Mouse (Mus musculus) cerebellum, adult 2 months (tissue): ENCODE measurements around the gene Ostc. TPM values are rescaled to one million over a fixed set of nuclear protein-coding genes. Genes with fewer than 3 reads are reported as not detected.

Experiments
- DNase-seq, 2 experiments: peaks; one replicate each; pipeline ENCODE4 v3.0.0; 2021
- H3K27ac ChIP-seq: fragments of 200-500 bp; 2 replicates; pipeline ENCODE4 v1.5.1; 2012; ENCODE audit warnings: low read length, control low read depth, inconsistent platforms; ENCODE audit not compliant: insufficient read depth
- H3K27me3 ChIP-seq: fragments of 200-500 bp; 2 replicates; pipeline ENCODE4 v1.6.1; 2012; ENCODE audit warnings: inconsistent platforms, mild to moderate bottlenecking, low read length, moderate library complexity; ENCODE audit not compliant: control insufficient read depth, insufficient read depth
- H3K4me1 ChIP-seq: fragments of 200-500 bp; 2 replicates; pipeline ENCODE4 v1.6.1; 2011; ENCODE audit warnings: low read length; ENCODE audit not compliant: control insufficient read depth, insufficient read depth
- H3K4me3 ChIP-seq: fragments of 200-500 bp; replicated peaks from 2 replicates; pipeline ENCODE3; 2011; ENCODE audit warnings: mild to moderate bottlenecking, low read depth, low read length, control low read depth; ENCODE audit not compliant: insufficient read depth
- CTCF ChIP-seq: fragments of 200-500 bp; IDR thresholded peaks from 2 replicates; pipeline ENCODE4 v1.5.1; 2011; ENCODE audit warnings: low read depth, mild to moderate bottlenecking, control low read depth, low read length, moderate library complexity, borderline replicate concordance; ENCODE audit not compliant: insufficient read depth
- POLR2A ChIP-seq: fragments of 200-500 bp; IDR thresholded peaks from 2 replicates; pipeline ENCODE4 v1.6.1; 2011; ENCODE audit warnings: low read length, control low read depth, borderline replicate concordance; ENCODE audit not compliant: insufficient read depth
- WGBS: fragments of 180-500 bp; shearing (Covaris S2); methylation state at CpG from one replicate; pipeline ENCODE4 v1.1.7; 2018; 5-methylcytosine and 5-hydroxymethylcytosine counted together
- polyA plus RNA-seq: library from polyadenylated mRNA; depleted of rRNA; stranded (reverse); fragments of >200 nt; gene quantifications from 2 replicates; pipeline ENCODE4 v1.2.3, GENCODE M21; 2012

Ostc gene
- polyA plus RNA-seq, 1 experiment = 62.9 TPM

GRCm38 (mm10) chr3:130716555-130716954 lies 7.3 kb upstream of the Ostc start:
- WGBS = 87% methylated on average over 7 of the region's 7 CpGs
- no peak overlapping the region for H3K4me3 ChIP-seq
- no peak for DNase-seq
- no peak overlapping the region for H3K27ac ChIP-seq
- TF ChIP-seq POLR2A (no peak), CTCF (no peak)
- H3K27me3 ChIP-seq = no peaks in the 10 kb centered on the region
- no peaks in the 10 kb centered on the region for H3K4me1 ChIP-seq

GRCm38 (mm10) chr3:130714775-130715568 lies 5.7 kb upstream of the Ostc start:
- peak; percentile 21; the same call in 1 of the 2 replicates for TF ChIP-seq CTCF
- TF ChIP-seq POLR2A = no peak
- DNase-seq = peak; percentile 49 to 60
- H3K27ac ChIP-seq = no peak overlapping the region

DNA sequence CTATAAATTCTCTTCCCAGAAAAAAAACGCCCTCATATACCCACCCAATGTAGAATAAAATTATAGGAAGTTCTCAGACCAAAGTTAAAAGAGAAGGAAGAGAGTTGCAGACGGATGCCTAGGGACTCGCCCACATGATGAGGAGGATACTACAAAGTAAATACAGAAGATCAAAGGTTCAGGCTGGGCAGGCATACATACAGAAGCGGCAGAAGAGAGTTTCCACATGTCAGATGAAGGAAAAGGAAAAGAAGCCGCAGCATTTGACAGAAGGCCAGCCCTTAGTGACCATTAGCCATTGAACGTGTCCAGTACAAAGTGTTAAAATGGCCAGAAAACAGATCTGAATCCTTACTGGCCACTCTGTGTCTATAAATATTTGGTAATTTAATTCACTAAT lies 3.6 kb upstream of the Ostc start:
- TF ChIP-seq POLR2A = no peak
- no peak for TF ChIP-seq CTCF

More at GRCm38 (mm10) chr3:130714775-130715568, 5.7 kb upstream of the Ostc start:
- WGBS = 12% methylated on average over 22 of the region's 22 CpGs
- Histone ChIP-seq H3K27me3 (no peaks in the 10 kb centered on the region), H3K4me3 (peak overlapping the region; percentile 85), H3K4me1 (no peaks in the 10 kb centered on the region)

DNA sequence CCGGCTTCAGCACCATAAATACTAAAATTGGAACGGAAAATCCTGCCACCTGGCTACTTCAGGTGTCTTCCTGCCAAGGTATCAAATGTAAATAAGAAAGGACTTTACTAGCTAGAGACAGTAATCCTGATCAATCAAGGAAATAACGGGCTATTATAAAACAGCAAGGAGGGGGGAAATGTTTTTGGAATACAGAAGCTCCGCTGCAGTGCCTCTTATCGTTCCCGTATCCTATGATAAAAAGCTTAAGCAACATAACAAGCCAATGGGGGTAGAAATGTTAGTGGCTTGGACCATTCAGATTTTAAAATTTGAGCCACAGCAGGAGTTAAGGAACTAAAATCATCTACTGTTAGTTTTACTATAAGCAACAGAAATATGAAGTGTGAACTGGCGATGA lies 859 bp upstream of the Ostc start:
- no peak for TF ChIP-seq POLR2A
- TF ChIP-seq CTCF = no peak
- WGBS = 40% methylated on average over 7 of the region's 7 CpGs
- no peak for DNase-seq
- Histone ChIP-seq H3K27ac (no peak overlapping the region), H3K4me1 (peaks cover 2% of the 10 kb centered on the region; the same call in 1 of the 2 replicates), H3K4me3 (no peak overlapping the region), H3K27me3 (no peaks in the 10 kb centered on the region)

More for the DNA sequence above, 3.6 kb upstream of the Ostc start:
- Histone ChIP-seq H3K4me1 (no peaks in the 10 kb centered on the region), H3K27me3 (no peaks in the 10 kb centered on the region), H3K4me3 (no peak overlapping the region), H3K27ac (no peak overlapping the region)
- no peak for DNase-seq
- 70% methylated on average over 6 of the region's 6 CpGs for WGBS

DNA sequence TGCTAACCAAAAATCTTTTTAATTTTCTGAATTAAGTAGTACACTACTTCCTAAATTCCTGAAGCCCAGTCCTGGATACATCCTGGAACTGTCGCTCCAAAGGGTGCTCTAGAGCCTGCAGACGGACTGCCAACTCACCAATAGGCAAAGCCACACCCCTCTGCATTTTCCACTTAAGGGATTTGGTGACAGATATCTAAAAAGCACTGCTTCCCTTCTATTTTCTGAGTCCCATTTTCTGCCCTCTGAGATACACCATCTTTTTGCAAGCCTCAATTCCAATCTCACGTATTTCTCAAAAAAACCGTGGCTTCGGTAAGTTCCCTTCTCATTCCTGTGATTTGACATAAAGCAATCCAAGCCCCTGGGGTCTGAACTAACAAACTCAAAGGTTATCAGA lies 715 bp downstream of the Ostc start:
- 1% methylated on average over 5 of the region's 5 CpGs for WGBS
- TF ChIP-seq CTCF (no peak), POLR2A (no peak)
- Histone ChIP-seq H3K4me3 (peak overlapping the region; percentile 94), H3K4me1 (peaks cover 2% of the 10 kb centered on the region; the same call in 1 of the 2 replicates), H3K27ac (no peak overlapping the region), H3K27me3 (no peaks in the 10 kb centered on the region)
- peak in 1 of 2 experiments; percentile 17 for DNase-seq

GRCm38 (mm10) chr3:130702289-130702688 lies 7.0 kb downstream of the Ostc start:
- H3K27me3 ChIP-seq = no peaks in the 10 kb centered on the region
- H3K27ac ChIP-seq = no peak overlapping the region
- DNase-seq = no peak
- TF ChIP-seq CTCF = no peak
- no peak for TF ChIP-seq POLR2A
- no peak overlapping the region for H3K4me3 ChIP-seq
- peaks cover 2% of the 10 kb centered on the region; the same call in 1 of the 2 replicates for H3K4me1 ChIP-seq
- WGBS = 83% methylated on average over 6 of the region's 6 CpGs

DNA sequence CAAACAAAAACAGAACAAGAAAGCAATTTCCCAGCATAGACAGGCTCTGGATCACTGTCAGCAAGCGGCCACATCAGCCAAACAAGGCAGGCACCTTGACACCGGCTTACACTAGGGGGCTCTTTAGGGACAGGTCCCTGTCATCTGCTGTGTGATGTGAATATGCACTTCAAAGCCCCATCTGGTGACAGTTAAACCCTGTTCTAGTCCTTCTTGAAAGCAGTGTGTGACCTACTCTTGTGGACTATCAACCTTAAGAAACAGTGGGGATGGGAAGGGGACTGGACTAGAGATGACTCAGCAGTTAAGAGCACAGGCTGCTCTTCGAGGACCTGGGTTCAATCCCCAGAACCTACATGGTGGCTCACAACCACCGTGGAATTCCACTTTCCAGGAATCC lies 11.6 kb downstream of the Ostc start:
- no peak overlapping the region for H3K27ac ChIP-seq
- WGBS = 75% methylated on average over 4 of the region's 4 CpGs
- no peak for DNase-seq
- TF ChIP-seq CTCF = no peak
- TF ChIP-seq POLR2A = no peak
- H3K4me3 ChIP-seq = no peak overlapping the region
- H3K27me3 ChIP-seq = no peaks in the 10 kb centered on the region
- no peaks in the 10 kb centered on the region for H3K4me1 ChIP-seq

GRCm38 (mm10) chr3:130694705-130695104 lies 14.5 kb downstream of the Ostc start:
- Histone ChIP-seq H3K4me1 (no peaks in the 10 kb centered on the region), H3K27ac (no peak overlapping the region), H3K27me3 (no peaks in the 10 kb centered on the region), H3K4me3 (no peak overlapping the region)
- no peak for DNase-seq
- WGBS = 94% methylated on average over 7 of the region's 7 CpGs
- TF ChIP-seq CTCF (no peak), POLR2A (no peak)
